Mouse (Mus musculus) heart, embryonic 15.5 days (tissue): ENCODE measurements around the gene 2210011C24Rik. TPM values are rescaled to one million over a fixed set of nuclear protein-coding genes. Genes with fewer than 3 reads are reported as not detected.
"Not testable (repeated sequence)": the region's sequence is repeated elsewhere in the genome, so short reads cannot be mapped to it uniquely, and the experiment has no call there.

Experiments
- ATAC-seq: fragments of 200-750 bp; cut with Nextera tagmentation; replicated peaks from 2 replicates; pipeline ENCODE4 v1.8.0; 2017; ENCODE audit warnings: low read depth, moderate TSS enrichment; ENCODE audit not compliant: insufficient number of reproducible peaks, insufficient read depth, low FRiP score
- H3K27ac ChIP-seq: fragments of 300-500 bp; sonication (generic); 2 replicates; pipeline ENCODE4 v1.5.1; 2015; ENCODE audit warnings: mild to moderate bottlenecking, inconsistent platforms
- H3K27me3 ChIP-seq: fragments of 300-500 bp; sonication (generic); 2 replicates; pipeline ENCODE4 v1.6.1; 2015; ENCODE audit warnings: inconsistent platforms
- H3K36me3 ChIP-seq: fragments of 300-500 bp; sonication (generic); 2 replicates; pipeline ENCODE4 v1.6.1; 2015; ENCODE audit warnings: mild to moderate bottlenecking, inconsistent platforms
- H3K4me1 ChIP-seq: fragments of 300-500 bp; sonication (generic); replicated peaks from 2 replicates; pipeline ENCODE4 v1.6.1; 2015; ENCODE audit warnings: inconsistent platforms
- H3K4me2 ChIP-seq: fragments of 300-500 bp; sonication (generic); 2 replicates; pipeline ENCODE4 v1.6.1; 2015; ENCODE audit warnings: inconsistent platforms, mild to moderate bottlenecking, moderate library complexity
- H3K4me3 ChIP-seq: fragments of 300-500 bp; sonication (generic); 2 replicates; pipeline ENCODE4 v1.5.1; 2015; ENCODE audit warnings: mild to moderate bottlenecking, inconsistent platforms
- H3K9ac ChIP-seq: fragments of 300-500 bp; sonication (generic); 2 replicates; pipeline ENCODE4 v1.6.1; 2015; ENCODE audit warnings: mild to moderate bottlenecking, inconsistent platforms
- H3K9me3 ChIP-seq: fragments of 300-500 bp; sonication (generic); replicated peaks from 2 replicates; pipeline ENCODE4 v1.6.1; 2016; ENCODE audit warnings: inconsistent platforms
- WGBS: fragments of 180-500 bp; shearing (Covaris S2); methylation state at CpG from one replicate; pipeline ENCODE4 v1.1.7; 2015; ENCODE audit warnings: mixed read lengths; 5-methylcytosine and 5-hydroxymethylcytosine counted together
- polyA plus RNA-seq: library from polyadenylated mRNA; unstranded; fragments of >200 nt; fragmentation: Nextera tagmentation; extraction: Ambion mirVana; gene quantifications from 2 replicates; pipeline ENCODE4 v1.2.1, GENCODE M21; 2015

Gene 2210011C24Rik
- polyA plus RNA-seq, 1 experiment from 2014 or later, result 0.31 TPM

- no peak for ATAC-seq
These were observed 9.1 kb upstream of the 2210011C24Rik start, which contains the start of gene Palm3 for GRCm38 (mm10) chr8:84021096-84021495. TSS of gene Palm3 (plus strand) at chr8:84021471.

GRCm38 (mm10) chr8:84019738-84020137 is 7.8 kb upstream of the 2210011C24Rik start:
- peaks cover 22% of the 10 kb centered on the region for H3K27me3 ChIP-seq

More at GRCm38 (mm10) chr8:84021096-84021495, 9.1 kb upstream of the 2210011C24Rik start, which contains the start of gene Palm3:
- Histone ChIP-seq H3K4me2 (peak within 1 kb of the TSS; percentile 22; the same call in 1 of the 2 replicates), H3K4me1 (peaks cover 44% of the 10 kb centered on the region), H3K27ac (no peak within 1 kb of the TSS), H3K27me3 (peaks cover 34% of the 10 kb centered on the region), H3K36me3 (no peaks in the 10 kb centered on the region), H3K4me3 (no peak within 1 kb of the TSS), H3K9me3 (no peaks in the 10 kb centered on the region), H3K9ac (no peak within 1 kb of the TSS)
- WGBS, result 10% methylated on average over 18 of the region's 18 CpGs

GRCm38 (mm10) chr8:84015833-84016232 is 3.9 kb upstream of the 2210011C24Rik start:
- H3K27ac ChIP-seq, result no peak overlapping the region
- no peak for ATAC-seq
- WGBS, result 94% methylated on average over 5 of the region's 5 CpGs
- no peaks in the 10 kb centered on the region for H3K36me3 ChIP-seq
- H3K4me3 ChIP-seq, result no peak overlapping the region
- no peak overlapping the region for H3K4me2 ChIP-seq
- H3K27me3 ChIP-seq, result peaks cover 39% of the 10 kb centered on the region
- no peak overlapping the region for H3K9ac ChIP-seq
- H3K4me1 ChIP-seq, result peaks cover 19% of the 10 kb centered on the region
- no peaks in the 10 kb centered on the region for H3K9me3 ChIP-seq

More at GRCm38 (mm10) chr8:84019738-84020137, 7.8 kb upstream of the 2210011C24Rik start:
- no peak for ATAC-seq
- Histone ChIP-seq H3K9ac (no peak overlapping the region), H3K9me3 (no peaks in the 10 kb centered on the region), H3K4me3 (no peak overlapping the region), H3K4me2 (no peak overlapping the region), H3K4me1 (peaks cover 36% of the 10 kb centered on the region), H3K36me3 (no peaks in the 10 kb centered on the region), H3K27ac (no peak overlapping the region)
- 77% methylated on average over 9 of the region's 9 CpGs for WGBS

DNA sequence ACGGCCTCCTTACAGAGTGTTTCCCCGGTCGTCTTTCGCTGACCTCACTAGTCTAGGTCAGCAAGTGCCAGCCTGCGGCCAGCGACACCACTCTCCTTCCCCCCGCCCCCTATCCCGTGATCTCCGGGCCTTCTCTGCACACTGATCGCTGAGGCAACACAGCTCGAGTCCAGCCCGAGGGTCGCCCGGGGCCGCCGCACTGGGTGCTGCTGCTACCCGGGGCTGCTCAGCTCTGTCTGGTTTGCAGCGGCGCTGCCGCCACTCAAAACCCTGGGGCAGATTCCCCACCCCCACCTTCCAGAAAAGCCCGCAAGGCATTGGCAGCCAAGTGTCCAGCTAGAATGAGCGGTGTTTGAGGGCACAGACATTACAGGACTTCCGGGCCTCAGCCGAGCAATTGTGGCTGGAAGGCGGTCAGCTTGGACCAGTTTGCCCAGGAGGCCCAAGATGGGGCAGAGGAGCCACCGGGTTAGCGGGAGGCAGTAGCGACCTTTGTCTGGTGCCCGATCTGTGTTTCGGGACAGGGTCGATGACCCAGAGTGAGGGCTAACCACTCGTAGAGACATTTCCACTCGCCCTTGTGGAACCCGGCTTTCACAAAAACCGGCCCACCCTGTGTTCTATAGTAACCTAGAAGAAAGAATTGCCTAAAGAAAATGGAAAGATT is 661 bp upstream of the 2210011C24Rik start:
- Histone ChIP-seq H3K9ac (0 out of 2 replicates have a peak overlapping the region, but pooled peaks have one; percentile 19), H3K27me3 (peaks cover 40% of the 10 kb centered on the region), H3K36me3 (no peaks in the 10 kb centered on the region), H3K4me1 (peaks cover 28% of the 10 kb centered on the region), H3K9me3 (no peaks in the 10 kb centered on the region), H3K4me2 (peak overlapping the region; percentile 100), H3K4me3 (peak overlapping the region; percentile 62), H3K27ac (no peak overlapping the region)
- no peak for ATAC-seq
- WGBS, result 20% methylated on average over 35 of the region's 35 CpGs

DNA sequence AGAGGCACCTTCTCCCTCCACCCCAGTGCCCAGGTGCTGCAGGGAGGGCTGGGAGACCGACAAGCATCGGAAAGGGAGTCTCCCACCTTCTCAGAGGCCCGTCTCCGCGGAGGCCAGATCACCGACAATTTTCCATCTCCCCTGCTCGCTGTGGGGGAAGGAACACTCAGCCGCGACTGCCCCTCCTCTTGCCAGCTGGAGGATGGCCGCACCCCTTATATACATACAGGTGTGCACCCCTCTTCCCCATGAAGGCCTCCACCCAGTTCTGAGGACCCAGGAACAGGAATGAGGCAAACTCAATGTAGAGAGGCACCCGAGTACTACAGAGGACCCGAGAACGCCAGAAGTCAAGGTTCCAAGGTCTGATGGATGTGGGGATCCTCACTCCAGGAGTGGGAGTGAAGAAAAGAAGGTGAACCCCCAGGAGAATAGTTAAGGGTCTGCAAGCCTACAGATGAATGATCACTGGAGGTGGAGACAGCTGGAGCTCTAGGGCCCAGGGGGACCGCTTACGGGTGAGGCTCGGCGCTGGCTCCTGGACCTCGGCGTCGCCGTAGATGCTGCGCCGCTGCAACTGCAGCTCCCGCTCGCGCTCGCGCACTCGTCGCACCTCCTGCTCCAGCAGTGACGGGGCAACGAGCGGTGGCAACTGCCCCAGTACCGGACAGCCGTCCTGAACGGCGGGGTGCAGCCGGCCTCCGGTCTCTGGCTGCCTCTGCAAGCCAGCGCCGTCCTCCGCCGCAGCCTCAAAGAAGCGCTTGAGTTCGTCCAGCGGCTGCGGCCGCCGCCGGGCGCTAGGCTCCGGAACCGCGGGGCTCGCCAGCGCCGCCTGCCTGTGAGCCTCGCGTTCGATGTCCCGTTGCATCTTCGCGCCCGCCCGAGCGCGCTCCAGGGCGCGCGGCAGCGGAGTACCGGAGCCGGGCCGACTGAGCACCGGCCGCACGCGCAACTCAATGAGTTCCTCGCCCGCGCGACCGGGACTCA is 1.1 kb downstream of the 2210011C24Rik start:
- Histone ChIP-seq H3K9ac (peak overlapping the region; percentile 61), H3K9me3 (no peaks in the 10 kb centered on the region), H3K27ac (no peak overlapping the region), H3K4me3 (peak overlapping the region; percentile 62), H3K36me3 (no peaks in the 10 kb centered on the region), H3K4me1 (peaks cover 28% of the 10 kb centered on the region), H3K27me3 (peaks cover 40% of the 10 kb centered on the region), H3K4me2 (peak overlapping the region; percentile 100)
- peak; percentile 40 for ATAC-seq
- 1% methylated on average over 76 of the region's 83 CpGs for WGBS

DNA sequence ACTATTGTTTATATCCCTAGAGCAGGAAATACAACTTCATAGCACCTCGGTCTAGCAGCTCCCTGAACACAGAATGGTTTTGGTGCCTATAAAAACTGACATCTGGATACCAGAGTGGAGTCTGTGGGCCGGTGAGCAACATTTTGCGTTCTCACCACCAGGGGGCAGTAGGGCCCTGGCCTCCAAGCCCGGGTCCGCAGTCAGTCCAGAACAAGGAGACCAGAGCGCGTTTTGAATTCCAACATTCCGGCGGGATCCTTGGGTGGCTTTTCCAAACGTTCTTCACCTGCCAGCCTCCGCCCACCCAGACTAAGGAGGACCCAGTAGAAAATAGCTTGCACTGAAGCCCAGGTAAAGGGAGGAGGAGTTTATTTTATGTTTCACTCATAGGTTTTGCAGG is 2.1 kb downstream of the 2210011C24Rik start:
- Histone ChIP-seq H3K4me2 (no peak overlapping the region), H3K36me3 (no peaks in the 10 kb centered on the region), H3K27ac (no peak overlapping the region), H3K9ac (no peak overlapping the region), H3K27me3 (peaks cover 40% of the 10 kb centered on the region), H3K9me3 (no peaks in the 10 kb centered on the region), H3K4me3 (no peak overlapping the region; the same call in 1 of the 2 replicates), H3K4me1 (peaks cover 32% of the 10 kb centered on the region)
- WGBS, result 2% methylated on average over 11 of the region's 11 CpGs
- ATAC-seq, result no peak

- ATAC-seq, result no peak
- H3K9me3 ChIP-seq, result no peaks in the 10 kb centered on the region
- WGBS, result 38% methylated on average over 7 of the region's 7 CpGs
These were observed 3.6 kb downstream of the 2210011C24Rik start for GRCm38 (mm10) chr8:84008362-84008761.

DNA sequence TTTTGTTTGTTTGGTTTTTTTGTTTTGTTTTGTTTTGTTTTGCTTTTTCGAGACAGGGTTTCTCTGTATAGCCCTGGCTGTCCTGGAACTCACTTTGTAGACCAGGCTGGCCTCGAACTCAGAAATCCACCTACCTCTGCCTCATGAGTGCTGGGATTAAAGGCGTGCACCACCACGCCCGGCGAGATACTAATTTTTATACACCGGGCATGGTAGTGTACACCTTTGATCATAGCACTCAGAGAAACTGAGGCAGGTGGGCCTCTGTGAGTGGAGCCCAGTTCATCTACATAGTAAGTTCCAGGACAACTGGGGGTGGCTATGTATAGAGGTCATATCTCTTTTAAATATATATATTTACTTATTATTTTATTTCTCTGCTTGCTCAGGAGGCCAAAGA is 6.5 kb downstream of the 2210011C24Rik start:
- not testable (repeated sequence) for H3K9ac ChIP-seq, H3K27ac ChIP-seq, H3K4me3 ChIP-seq, H3K27me3 ChIP-seq, ATAC-seq, H3K4me2 ChIP-seq, H3K36me3 ChIP-seq, H3K9me3 ChIP-seq
- peaks cover 37% of the 10 kb centered on the region for H3K4me1 ChIP-seq
- 96% methylated on average over 7 of the region's 7 CpGs for WGBS

More at GRCm38 (mm10) chr8:84008362-84008761, 3.6 kb downstream of the 2210011C24Rik start:
- H3K4me2 ChIP-seq, result no peak overlapping the region
- peaks cover 35% of the 10 kb centered on the region for H3K27me3 ChIP-seq
- H3K36me3 ChIP-seq, result no peaks in the 10 kb centered on the region
- H3K9ac ChIP-seq, result no peak overlapping the region
- no peak overlapping the region for H3K27ac ChIP-seq
- H3K4me1 ChIP-seq, result peaks cover 42% of the 10 kb centered on the region
- no peak overlapping the region for H3K4me3 ChIP-seq

GRCm38 (mm10) chr8:84004533-84005201 is 7.3 kb downstream of the 2210011C24Rik start:
- under 1% methylated on average over 30 of the region's 30 CpGs for WGBS
- Histone ChIP-seq H3K4me2 (peak overlapping the region; percentile 93), H3K4me1 (peaks cover 35% of the 10 kb centered on the region), H3K36me3 (no peaks in the 10 kb centered on the region; the same call in none of the 2 replicates), H3K9me3 (no peaks in the 10 kb centered on the region), H3K27me3 (no peaks in the 10 kb centered on the region), H3K27ac (peak overlapping the region; percentile 80), H3K4me3 (peak overlapping the region; percentile 77), H3K9ac (peak overlapping the region; percentile 80)
- peak; percentile 86 for ATAC-seq

DNA sequence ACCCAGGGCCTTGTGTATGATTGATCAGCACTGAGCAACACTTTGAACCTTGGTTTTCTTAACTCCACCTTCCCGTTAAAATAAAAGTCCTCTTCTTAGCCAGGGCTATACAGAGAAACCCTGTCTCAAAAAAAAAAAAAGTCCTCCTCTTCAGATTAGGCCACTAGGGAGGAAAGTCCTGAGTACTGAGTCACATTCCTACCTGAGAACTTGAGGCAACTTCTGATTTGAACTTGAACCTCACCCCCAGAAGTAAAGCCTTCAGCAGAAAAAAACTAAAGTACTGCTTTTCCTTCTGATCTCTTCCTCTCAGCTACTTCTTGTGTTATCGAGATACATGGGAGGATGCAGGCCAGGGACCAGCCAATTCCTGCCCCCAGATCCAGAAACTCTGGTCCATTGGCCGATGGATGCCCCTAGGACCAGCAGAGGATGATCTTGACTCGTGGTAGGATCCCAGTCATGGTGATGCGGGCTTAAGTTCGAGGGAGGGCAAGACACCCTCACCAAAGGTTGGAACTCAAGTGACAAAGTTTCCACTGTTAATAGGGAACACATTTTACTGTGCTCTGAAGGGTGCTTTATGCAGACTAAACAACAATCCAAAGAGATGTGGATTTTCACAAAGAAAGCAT is 8.2 kb downstream of the 2210011C24Rik start:
- H3K9me3 ChIP-seq, result no peaks in the 10 kb centered on the region
- H3K4me1 ChIP-seq, result peaks cover 43% of the 10 kb centered on the region
- ATAC-seq, result no peak
- H3K4me3 ChIP-seq, result peak overlapping the region; percentile 77
- H3K27ac ChIP-seq, result no peak overlapping the region
- peak overlapping the region; percentile 80; the same call in 1 of the 2 replicates for H3K9ac ChIP-seq
- H3K4me2 ChIP-seq, result peak overlapping the region; percentile 93
- no peaks in the 10 kb centered on the region; the same call in none of the 2 replicates for H3K36me3 ChIP-seq
- WGBS, result 68% methylated on average over 6 of the region's 6 CpGs
- H3K27me3 ChIP-seq, result no peaks in the 10 kb centered on the region
